Mouse (Mus musculus) kidney, adult 2 months (tissue): ENCODE results near the gene Gm10382.

Experiments
- CTCF ChIP-seq: fragments of 200-500 bp; conservative IDR thresholded peaks from 2 replicates; pipeline ENCODE4 v1.5.1; 2011; ENCODE audit warnings: low read depth, mild to moderate bottlenecking, control low read depth, low read length, moderate library complexity, mixed read lengths; ENCODE audit not compliant: insufficient read depth, insufficient read length
- POLR2A ChIP-seq: fragments of 200-500 bp; IDR thresholded peaks from one replicate; pipeline ENCODE4 v1.6.1; 2011; ENCODE audit warnings: low read depth, low read length, control low read depth

DNA sequence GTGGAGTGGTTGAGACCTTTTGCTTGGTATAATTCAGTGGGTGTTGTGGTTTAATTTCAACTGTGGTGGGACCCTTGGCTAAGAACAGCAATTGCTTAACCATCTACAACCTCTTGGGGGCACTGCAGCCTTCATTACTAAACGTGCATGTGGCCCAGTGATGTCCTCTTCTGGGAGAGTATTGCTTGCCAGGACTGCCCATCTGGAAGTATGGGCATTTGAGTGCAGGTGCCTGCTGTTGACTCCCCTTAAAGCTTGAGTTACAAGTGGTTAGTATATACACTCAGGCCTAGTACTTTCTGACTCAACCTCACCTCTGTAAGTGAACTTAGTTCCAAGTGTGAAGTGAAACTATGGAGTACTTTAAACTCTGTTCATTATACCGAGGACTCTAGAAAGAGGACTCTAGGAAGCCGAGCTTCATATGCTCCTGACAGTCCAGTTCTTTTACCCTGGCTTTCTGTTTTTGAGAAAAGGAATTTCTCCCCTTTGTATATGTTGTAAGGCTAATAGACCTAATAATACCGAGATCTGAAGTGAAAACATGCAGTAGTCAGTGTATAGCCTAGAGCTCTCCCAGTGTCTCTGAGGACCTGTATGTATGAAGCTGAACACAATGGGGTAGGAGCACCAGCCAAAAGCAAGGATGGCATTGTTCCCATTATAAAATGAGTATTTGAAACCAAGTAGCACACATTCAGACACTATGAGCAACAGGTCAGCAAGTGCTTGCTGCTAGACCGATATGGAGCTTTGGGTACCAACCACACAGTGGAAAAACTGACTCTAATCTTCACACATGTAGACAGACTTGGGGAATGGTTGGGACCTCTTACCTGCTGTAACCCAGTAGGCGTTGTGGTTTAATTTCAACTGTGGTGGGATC is 6.2 kb upstream of the Gm10382 start:
- TF ChIP-seq POLR2A, result peak; percentile 8
- TF ChIP-seq CTCF, result peak; percentile 71
